Mouse (Mus musculus) urinary bladder, postnatal 0 days (tissue): Measurements from ENCODE around the gene Bex1. TPM values are rescaled to one million over a fixed set of nuclear protein-coding genes. Genes with fewer than 3 reads are reported as not detected.

Experiments used
- microRNA-seq: library from miRNA; unstranded; fragments of <30 nt; microRNA quantifications from one replicate; pipeline ENCODE4, GENCODE M21; 2016
- polyA plus RNA-seq: library from polyadenylated mRNA; unstranded; fragments of >200 nt; fragmentation: Nextera tagmentation; extraction: Ambion mirVana; gene quantifications from 2 replicates; pipeline ENCODE4 v1.2.1, GENCODE M21; 2015

Bex1 gene
- polyA plus RNA-seq: 9.6 and 14.0 TPM in 2 replicates

DNA sequence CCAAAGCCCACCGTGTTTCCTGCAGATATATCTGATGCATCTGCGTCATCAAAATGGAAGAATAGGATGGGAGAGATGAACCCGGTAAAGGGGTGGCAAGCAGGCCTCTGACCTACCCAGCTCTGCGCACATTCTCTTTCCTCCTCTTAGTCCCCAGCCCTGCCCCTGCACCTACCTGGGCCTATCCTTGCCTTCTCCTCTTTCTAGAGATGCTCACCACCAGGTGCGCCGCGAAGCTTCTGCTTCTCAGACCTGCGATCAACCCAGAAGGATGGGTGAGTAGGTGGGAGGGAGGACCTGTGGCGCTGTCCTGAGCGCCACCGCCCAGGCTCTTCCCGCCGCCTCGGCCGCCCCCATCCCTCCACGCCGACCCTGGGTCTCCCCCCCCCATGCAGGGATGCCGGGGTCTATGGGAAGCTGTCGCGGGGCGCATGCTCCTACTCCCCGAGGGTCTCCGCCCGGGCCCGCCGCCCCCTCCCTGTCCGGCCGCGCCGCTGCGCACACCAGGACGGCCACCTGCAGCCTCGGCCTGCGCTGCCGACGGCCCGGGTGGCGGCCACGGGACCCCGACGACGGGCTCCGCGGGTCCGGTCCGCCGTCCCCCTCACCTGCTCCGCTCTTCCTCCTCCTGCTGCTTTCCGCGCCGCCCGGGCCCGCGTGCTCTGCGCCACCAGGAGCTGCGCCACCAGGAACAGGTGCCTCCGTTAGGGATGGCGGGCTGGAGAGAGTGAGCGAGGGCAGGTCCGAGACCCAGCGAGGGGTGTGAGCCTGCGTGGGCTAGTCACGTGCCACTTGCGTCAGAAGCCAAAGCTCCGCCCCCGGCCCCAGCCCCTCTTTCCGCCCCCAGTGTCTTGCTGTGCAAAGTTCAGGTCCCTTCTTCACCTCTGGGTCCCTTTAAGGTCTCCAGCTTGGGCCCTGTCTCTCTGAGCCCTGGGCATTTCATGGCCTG, at the start of gene Bex1, which contains the start of gene Tceal7:
TSS of gene Bex1 (minus strand) at position 785 of the 949 bp plus-strand sequence.
TSS of gene Tceal7 (plus strand) at position 51 of the 949 bp plus-strand sequence.

DNA sequence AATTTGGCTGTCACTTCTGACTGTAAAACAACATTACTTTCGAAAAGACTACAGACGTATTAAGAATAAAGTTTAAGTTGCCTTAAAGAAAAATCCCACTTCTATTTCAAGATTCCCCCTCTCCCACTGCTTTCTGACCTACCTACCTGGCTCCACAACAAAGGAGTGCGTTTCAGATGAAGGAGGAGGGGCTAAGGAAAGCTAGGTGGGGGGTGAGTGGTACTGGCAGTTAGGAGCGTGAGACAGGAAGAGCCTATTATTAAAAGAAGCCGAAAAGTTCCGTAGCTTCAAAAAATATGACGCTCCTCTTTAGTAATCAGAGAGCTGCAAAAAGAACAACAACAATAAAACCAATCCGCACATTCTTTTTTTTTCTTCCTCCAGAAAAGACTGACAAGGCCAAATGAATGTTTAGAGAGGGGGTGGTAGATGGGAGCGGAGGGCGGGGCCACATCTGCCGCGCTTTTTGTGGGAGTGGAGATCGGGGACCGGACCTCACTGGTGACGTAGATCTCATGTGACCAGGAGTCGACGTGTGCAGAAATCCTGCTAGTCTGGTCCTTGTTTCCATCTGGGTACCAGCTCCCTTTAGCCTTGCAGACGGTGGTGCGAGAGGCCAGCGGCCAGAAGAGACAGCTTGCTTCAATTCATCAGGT, 29.4 kb upstream of the Bex1 start, which contains the start of gene Tceal9:
TSS of gene Tceal9 (plus strand) at position 506 of the 656 bp plus-strand sequence.

DNA sequence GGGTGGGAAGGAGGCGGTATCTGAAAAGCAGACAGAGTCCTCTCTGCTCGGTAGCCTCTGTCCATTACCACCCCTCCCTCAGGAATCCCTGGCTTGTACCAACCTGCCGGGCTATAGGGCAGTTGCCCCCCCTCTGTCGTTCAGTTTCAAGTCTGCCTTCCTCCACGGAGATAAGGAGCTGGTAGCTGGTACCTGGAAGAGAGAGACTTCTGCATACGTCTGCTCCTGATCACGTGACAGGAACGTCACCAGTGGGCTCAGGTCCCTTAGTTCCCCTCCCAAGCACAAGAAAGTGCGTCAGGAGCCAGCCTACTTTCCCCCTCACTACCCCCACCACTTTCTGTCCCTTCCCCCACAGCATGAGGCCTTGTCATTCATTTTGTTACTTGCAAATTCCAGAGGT, 11.6 kb downstream of the Bex1 start, which contains the start of gene Tceal5:
TSS of gene Tceal5 (minus strand) at position 213 of the 403 bp plus-strand sequence.

DNA sequence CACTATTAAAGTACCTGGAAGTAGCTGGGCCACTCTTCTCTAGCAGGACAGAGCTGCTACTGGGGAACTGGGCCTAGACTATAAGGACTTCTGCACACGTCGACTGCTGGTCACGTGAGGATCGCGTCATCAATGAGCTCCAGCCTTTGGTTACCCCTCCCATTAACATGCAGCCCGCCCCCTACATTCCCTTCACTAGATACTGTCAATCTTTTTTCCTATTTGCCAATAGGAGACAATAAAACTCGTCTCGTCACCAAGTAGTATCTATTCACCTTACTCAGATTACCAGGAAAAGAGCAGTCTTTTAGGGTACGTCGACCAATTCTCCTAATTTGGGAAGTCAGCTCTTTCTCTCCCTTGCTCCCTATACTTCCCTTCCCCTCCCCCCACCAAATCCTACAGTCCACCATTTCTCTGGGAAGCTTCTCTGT, 43.2 kb downstream of the Bex1 start, which contains the start of gene Tceal8:
TSS of gene Tceal8 (minus strand) at position 225 of the 434 bp plus-strand sequence.

Small RNAs within 50 kb of the gene (microRNA-seq; reads per million reads assigned to microRNA genes)
- not detected for gene Mir6383

Other genes starting within 250 kb of the Bex1 start
- gene Arxes2, start 221.7 kb downstream of the Bex1 start, polyA plus RNA-seq: 35.2 and 48.2 TPM in 2 replicates
- 13.2 and 17.6 TPM in 2 replicates for gene Arxes1, start 182.1 kb downstream of the Bex1 start, polyA plus RNA-seq
- 5.6 and 6.0 TPM in 2 replicates for gene Bex2, start 147.3 kb downstream of the Bex1 start, polyA plus RNA-seq
- 0.05 and 0.11 TPM in 2 replicates for gene Nxf3, start 130.3 kb downstream of the Bex1 start, polyA plus RNA-seq
- 15.6 and 23.3 TPM in 2 replicates for gene Bex4, start 76.5 kb downstream of the Bex1 start, polyA plus RNA-seq
- gene Tceal8, start 43.2 kb downstream of the Bex1 start, polyA plus RNA-seq: 109 and 150 TPM in 2 replicates
- gene Tceal5, start 11.6 kb downstream of the Bex1 start, polyA plus RNA-seq: 3.3 and 3.8 TPM in 2 replicates
- 0.13 and 0.17 TPM in 2 replicates for gene Tceal7, start 734 bp downstream of the Bex1 start, polyA plus RNA-seq
- gene Tceal9, start 29.6 kb upstream of the Bex1 start, polyA plus RNA-seq: 311 and 374 TPM in 2 replicates
- gene Bex3, start 54.7 kb upstream of the Bex1 start, polyA plus RNA-seq: 180 and 207 TPM in 2 replicates